Comparison of ENCODE assay signal across 8 mouse cellular contexts in genomic region chr17:56010255-56010654, GRCm38 (mm10). TPM values are rescaled to one million over a fixed set of nuclear protein-coding genes. Genes with fewer than 3 reads are reported as not detected.
DNase-seq lines count a peak whose midpoint lies in the region; ATAC-seq and TF ChIP-seq lines count a peak whose summit lies in the region.

No protein-coding gene starts in this region.

- H3K4me1 ChIP-seq in heart, embryonic 12.5 days (replicated peaks) = peaks cover 30% of the 10 kb centered on the region
- H3K4me1 ChIP-seq in ES-Bruce4 (ENCODE audit: control insufficient read depth, insufficient read depth, low read length) = peaks cover 6% of the 10 kb centered on the region
- H3K4me1 ChIP-seq in hindbrain, embryonic 11.5 days (replicated peaks; ENCODE audit: control insufficient read depth, insufficient read depth, low read length) = peaks cover 8% of the 10 kb centered on the region; the same call in 1 of the 2 replicates
- H3K4me1 ChIP-seq in midbrain, embryonic 10.5 days = peaks cover 42% of the 10 kb centered on the region
- peaks cover 3% of the 10 kb centered on the region; the same call in 1 of the 2 replicates for H3K4me1 ChIP-seq in kidney, adult 2 months (ENCODE audit: control insufficient read depth, insufficient read depth, low read length)

- no peak for TF ChIP-seq CTCF in ES-Bruce4 (IDR thresholded peaks at IDR 0.05; ENCODE audit: low read depth, low read length)
- TF ChIP-seq CTCF in kidney, adult 2 months (conservative IDR thresholded peaks at IDR 0.05; ENCODE audit: insufficient read depth, insufficient read length, low read depth, low read length) = no peak

- H3K4me3 ChIP-seq in heart, embryonic 12.5 days = peak overlapping the region; percentile 81; the same call in 1 of the 2 replicates
- H3K4me3 ChIP-seq in ES-Bruce4 (ENCODE audit: low read depth, low read length) = peak overlapping the region; percentile 94
- H3K4me3 ChIP-seq in hindbrain, embryonic 11.5 days (ENCODE audit: low read depth, low read length) = peak overlapping the region; percentile 77
- peak overlapping the region; percentile 86 for H3K4me3 ChIP-seq in midbrain, embryonic 10.5 days
- no peak overlapping the region for H3K4me3 ChIP-seq in kidney, adult 2 months (ENCODE audit: insufficient read depth, low read depth, low read length)

- peaks cover 36% of the 10 kb centered on the region for H3K36me3 ChIP-seq in heart, embryonic 12.5 days
- peaks cover 18% of the 10 kb centered on the region for H3K36me3 ChIP-seq in ES-Bruce4 (ENCODE audit: control insufficient read depth, insufficient read depth, low read length, poor library complexity, severe bottlenecking)
- no peaks in the 10 kb centered on the region for H3K36me3 ChIP-seq in hindbrain, embryonic 11.5 days (ENCODE audit: control insufficient read depth, insufficient read depth, low read length)
- peaks cover 49% of the 10 kb centered on the region for H3K36me3 ChIP-seq in midbrain, embryonic 10.5 days
- H3K36me3 ChIP-seq in kidney, adult 2 months (ENCODE audit: control insufficient read depth, insufficient read depth, low read length) = no peaks in the 10 kb centered on the region

- ATAC-seq in heart, embryonic 12.5 days (ENCODE audit: insufficient number of reproducible peaks, low FRiP score) = no peak
- ATAC-seq in hindbrain, embryonic 11.5 days (ENCODE audit: low FRiP score) = no peak
- no peak for ATAC-seq in frontal cortex, adult (ENCODE audit: low TSS enrichment)

- intact Hi-C loops in heart, postnatal 36 days (cut with DNase I) = loop anchor here (1.0 kb wide), 1 partner anchor 34 kb away; no protein-coding TSS in a partner anchor

- TF ChIP-seq POLR2A in ES-Bruce4 (IDR thresholded peaks at IDR 0.05; ENCODE audit: insufficient read depth, low read length) = no peak
- TF ChIP-seq POLR2A in kidney, adult 2 months (IDR thresholded peaks at IDR 0.05; ENCODE audit: low read depth, low read length) = no peak

- no peak for TF ChIP-seq EP300 in ES-Bruce4 (IDR thresholded peaks at IDR 0.05; ENCODE audit: insufficient read depth, low read depth, low read length)

- H3K27me3 ChIP-seq in heart, embryonic 12.5 days (replicated peaks) = no peaks in the 10 kb centered on the region
- H3K27me3 ChIP-seq in ES-Bruce4 (ENCODE audit: control insufficient read depth, insufficient read depth, low read length, poor library complexity, severe bottlenecking) = no peaks in the 10 kb centered on the region
- H3K27me3 ChIP-seq in hindbrain, embryonic 11.5 days (ENCODE audit: control insufficient read depth, insufficient read depth, low read length) = no peaks in the 10 kb centered on the region
- H3K27me3 ChIP-seq in midbrain, embryonic 10.5 days (ENCODE audit: low read depth, poor library complexity, severe bottlenecking) = peaks cover 2% of the 10 kb centered on the region; the same call in 1 of the 2 replicates
- H3K27me3 ChIP-seq in kidney, adult 2 months (replicated peaks; ENCODE audit: control insufficient read depth, insufficient read depth, low read length) = no peaks in the 10 kb centered on the region

- peak overlapping the region; percentile 78 for H3K9ac ChIP-seq in heart, embryonic 12.5 days
- H3K9ac ChIP-seq in ES-Bruce4 (ENCODE audit: low read depth, poor library complexity, severe bottlenecking) = peak overlapping the region; percentile 38
- H3K9ac ChIP-seq in hindbrain, embryonic 11.5 days (ENCODE audit: low read depth, low read length) = peak overlapping the region; percentile 87

- WGBS in heart, embryonic 12.5 days = 66% methylated on average over 14 of the region's 14 CpGs
- WGBS in hindbrain, embryonic 11.5 days = 66% methylated on average over 14 of the region's 14 CpGs
- 80% methylated on average over 14 of the region's 14 CpGs for WGBS in midbrain, embryonic 10.5 days
- WGBS in kidney, adult 2 months = 67% methylated on average over 14 of the region's 14 CpGs

- no peak for DNase-seq in heart, postnatal 36 days
- DNase-seq in hindbrain, embryonic 11.5 days (ENCODE audit: low spot score) = no peak
- no peak for DNase-seq in midbrain, embryonic 10.5 days (ENCODE audit: low spot score)
- no peak for DNase-seq in adrenal gland, adult (ENCODE audit: inconsistent age in 2 of 2, low spot score in 1 of 2)
- DNase-seq in kidney, adult 2 months = no peak

- H3K4me2 ChIP-seq in heart, embryonic 12.5 days = peak overlapping the region; percentile 95
- H3K4me2 ChIP-seq in hindbrain, embryonic 11.5 days (replicated peaks; ENCODE audit: low read depth, low read length) = peak overlapping the region; percentile 94

- H3K27ac ChIP-seq in heart, embryonic 12.5 days (ENCODE audit: poor library complexity, severe bottlenecking) = no peak overlapping the region
- H3K27ac ChIP-seq in ES-Bruce4 (ENCODE audit: insufficient read depth, low read length) = no peak overlapping the region
- H3K27ac ChIP-seq in hindbrain, embryonic 11.5 days (ENCODE audit: low read depth, low read length) = no peak overlapping the region
- H3K27ac ChIP-seq in midbrain, embryonic 10.5 days (replicated peaks) = peak overlapping the region; percentile 96
- no peak overlapping the region for H3K27ac ChIP-seq in kidney, adult 2 months (ENCODE audit: insufficient read depth, low read depth, low read length)

- no peaks in the 10 kb centered on the region for H3K9me3 ChIP-seq in heart, embryonic 12.5 days (replicated peaks)
- no peaks in the 10 kb centered on the region for H3K9me3 ChIP-seq in ES-Bruce4 (replicated peaks; ENCODE audit: control insufficient read depth, insufficient read depth, low read length, poor library complexity, severe bottlenecking)
- no peaks in the 10 kb centered on the region for H3K9me3 ChIP-seq in hindbrain, embryonic 11.5 days (ENCODE audit: control insufficient read depth, low read length)
- no peaks in the 10 kb centered on the region for H3K9me3 ChIP-seq in midbrain, embryonic 10.5 days (replicated peaks)

RNA-seq across cellular contexts. Expression of gene Mpnd, which starts 4.7 kb away (rescaled TPM):
- 75.4 and 78.7 TPM in 2 replicates for polyA plus RNA-seq in heart, embryonic 12.5 days (2016; fragmentation: Nextera tagmentation; extraction: Ambion mirVana)
- 10 to 100 TPM; 58.6 to 64.1 TPM for total RNA-seq in heart, postnatal 36 days (2021)
- polyA plus RNA-seq in ES-Bruce4 (2011; ENCODE audit: insufficient read depth, insufficient read length, low read depth, missing spikeins) = 61.9 and 69.3 TPM in 2 replicates
- 141 and 163 TPM in 2 replicates for polyA plus RNA-seq in hindbrain, embryonic 11.5 days (2014; fragmentation: Nextera tagmentation; extraction: Ambion mirVana)
- 131 and 160 TPM in 2 replicates for polyA plus RNA-seq in midbrain, embryonic 10.5 days (2016; fragmentation: Nextera tagmentation; extraction: Ambion mirVana)
- 98.3 and 116 TPM in 2 replicates for polyA plus RNA-seq in kidney, adult 2 months (2012; rRNA removed)

RNA-seq across cellular contexts. Expression of gene Stap2, which starts 4.9 kb away (rescaled TPM):
- 10.2 and 10.4 TPM in 2 replicates for polyA plus RNA-seq in heart, embryonic 12.5 days (2016; fragmentation: Nextera tagmentation; extraction: Ambion mirVana)
- total RNA-seq in heart, postnatal 36 days (2021) = 10 to 100 TPM; 15.5 to 16.4 TPM
- polyA plus RNA-seq in ES-Bruce4 (2011; ENCODE audit: insufficient read depth, insufficient read length, low read depth, missing spikeins) = 16.7 and 18.1 TPM in 2 replicates
- 5.1 and 6.3 TPM in 2 replicates for polyA plus RNA-seq in hindbrain, embryonic 11.5 days (2014; fragmentation: Nextera tagmentation; extraction: Ambion mirVana)
- polyA plus RNA-seq in midbrain, embryonic 10.5 days (2016; fragmentation: Nextera tagmentation; extraction: Ambion mirVana) = 5.2 and 5.5 TPM in 2 replicates
- 20.1 and 22.6 TPM in 2 replicates for polyA plus RNA-seq in kidney, adult 2 months (2012; rRNA removed)

RNA-seq across cellular contexts. Expression of gene Fsd1, which starts 23.9 kb away (rescaled TPM):
- 5.2 and 5.6 TPM in 2 replicates for polyA plus RNA-seq in heart, embryonic 12.5 days (2016; fragmentation: Nextera tagmentation; extraction: Ambion mirVana)
- not detected for total RNA-seq in heart, postnatal 36 days (2021)
- polyA plus RNA-seq in ES-Bruce4 (2011; ENCODE audit: insufficient read depth, insufficient read length, low read depth, missing spikeins) = 22.0 and 46.7 TPM in 2 replicates
- polyA plus RNA-seq in hindbrain, embryonic 11.5 days (2014; fragmentation: Nextera tagmentation; extraction: Ambion mirVana) = 65.0 and 66.5 TPM in 2 replicates
- 78.4 and 95.0 TPM in 2 replicates for polyA plus RNA-seq in midbrain, embryonic 10.5 days (2016; fragmentation: Nextera tagmentation; extraction: Ambion mirVana)
- polyA plus RNA-seq in kidney, adult 2 months (2012; rRNA removed) = 0.36 and 0.48 TPM in 2 replicates

RNA-seq across cellular contexts. Expression of gene Sh3gl1, which starts 26.2 kb away (rescaled TPM):
- 93.2 and 96.6 TPM in 2 replicates for polyA plus RNA-seq in heart, embryonic 12.5 days (2016; fragmentation: Nextera tagmentation; extraction: Ambion mirVana)
- 10 to 100 TPM; 15.4 to 17.3 TPM for total RNA-seq in heart, postnatal 36 days (2021)
- 52.3 and 57.0 TPM in 2 replicates for polyA plus RNA-seq in ES-Bruce4 (2011; ENCODE audit: insufficient read depth, insufficient read length, low read depth, missing spikeins)
- 112 and 114 TPM in 2 replicates for polyA plus RNA-seq in hindbrain, embryonic 11.5 days (2014; fragmentation: Nextera tagmentation; extraction: Ambion mirVana)
- polyA plus RNA-seq in midbrain, embryonic 10.5 days (2016; fragmentation: Nextera tagmentation; extraction: Ambion mirVana) = 161 and 162 TPM in 2 replicates
- polyA plus RNA-seq in kidney, adult 2 months (2012; rRNA removed) = 48.7 and 56.7 TPM in 2 replicates

RNA-seq across cellular contexts. Expression of gene Chaf1a, which starts 30.0 kb away (rescaled TPM):
- 22.0 and 22.6 TPM in 2 replicates for polyA plus RNA-seq in heart, embryonic 12.5 days (2016; fragmentation: Nextera tagmentation; extraction: Ambion mirVana)
- total RNA-seq in heart, postnatal 36 days (2021) = 1 to 10 TPM; 1.3 to 1.5 TPM
- 33.6 and 38.5 TPM in 2 replicates for polyA plus RNA-seq in ES-Bruce4 (2011; ENCODE audit: insufficient read depth, insufficient read length, low read depth, missing spikeins)
- polyA plus RNA-seq in hindbrain, embryonic 11.5 days (2014; fragmentation: Nextera tagmentation; extraction: Ambion mirVana) = 16.1 and 18.9 TPM in 2 replicates
- 45.4 and 49.3 TPM in 2 replicates for polyA plus RNA-seq in midbrain, embryonic 10.5 days (2016; fragmentation: Nextera tagmentation; extraction: Ambion mirVana)
- 1.0 and 1.2 TPM in 2 replicates for polyA plus RNA-seq in kidney, adult 2 months (2012; rRNA removed)
